Mouse (Mus musculus) brain, embryonic 18.5 days (tissue): ENCODE measurements at regions not wholly inside any gene's neighbourhood (a gene's known extent, or its start where the extent isn't known, plus 50 kb on each side); places are given as distances from the start of the nearest gene placed in this dataset.
A peak's percentile ranks its signal among the peaks of the same experiment; 100 is the strongest.

Source experiments
- DNase-seq: peaks from one replicate; pipeline ENCODE4 v3.0.0-alpha.2; 2012; ENCODE audit warnings: low read depth, low spot score

- DNase-seq, result no peak
Observed at GRCm38 (mm10) chr14:95493154-95493553, 387.9 kb upstream of the 4921530L21Rik start.

- DNase-seq, result no peak
Observed at GRCm38 (mm10) chr14:95493958-95494357, 387.1 kb upstream of the 4921530L21Rik start.

GRCm38 (mm10) chr14:95515072-95515471 lies 366.0 kb upstream of the 4921530L21Rik start:
- DNase-seq, result no peak

- DNase-seq, result no peak
Observed at GRCm38 (mm10) chr14:95518837-95519236, 362.2 kb upstream of the 4921530L21Rik start.

- DNase-seq, result no peak
Observed at GRCm38 (mm10) chr14:95543863-95544262, 337.2 kb upstream of the 4921530L21Rik start.

GRCm38 (mm10) chr14:95591075-95591474 lies 290.0 kb upstream of the 4921530L21Rik start:
- DNase-seq, result no peak

- no peak for DNase-seq
Observed at GRCm38 (mm10) chr14:95596385-95596784, 284.7 kb upstream of the 4921530L21Rik start.

- no peak for DNase-seq
Observed at GRCm38 (mm10) chr14:95645980-95646379, 235.1 kb upstream of the 4921530L21Rik start.

- no peak for DNase-seq
Observed at GRCm38 (mm10) chr14:95659552-95659951, 221.5 kb upstream of the 4921530L21Rik start.

GRCm38 (mm10) chr14:95660862-95661261 lies 220.2 kb upstream of the 4921530L21Rik start:
- DNase-seq, result no peak

GRCm38 (mm10) chr14:95661416-95661815 lies 219.6 kb upstream of the 4921530L21Rik start:
- no peak for DNase-seq

- peak; percentile 36 for DNase-seq
Observed at GRCm38 (mm10) chr14:95687448-95687847, 193.6 kb upstream of the 4921530L21Rik start.

- DNase-seq, result peak; percentile 24
Observed at GRCm38 (mm10) chr14:95688611-95689010, 192.4 kb upstream of the 4921530L21Rik start.

- DNase-seq, result no peak
Observed at GRCm38 (mm10) chr14:95726082-95726481, 155.0 kb upstream of the 4921530L21Rik start.

- no peak for DNase-seq
Observed at GRCm38 (mm10) chr14:95775737-95776136, 105.3 kb upstream of the 4921530L21Rik start.

- peak; percentile 37 for DNase-seq
Observed at GRCm38 (mm10) chr14:95777439-95777838, 103.6 kb upstream of the 4921530L21Rik start.
